ENCODE assay signal across 16 mouse cellular contexts in the genomic region with DNA sequence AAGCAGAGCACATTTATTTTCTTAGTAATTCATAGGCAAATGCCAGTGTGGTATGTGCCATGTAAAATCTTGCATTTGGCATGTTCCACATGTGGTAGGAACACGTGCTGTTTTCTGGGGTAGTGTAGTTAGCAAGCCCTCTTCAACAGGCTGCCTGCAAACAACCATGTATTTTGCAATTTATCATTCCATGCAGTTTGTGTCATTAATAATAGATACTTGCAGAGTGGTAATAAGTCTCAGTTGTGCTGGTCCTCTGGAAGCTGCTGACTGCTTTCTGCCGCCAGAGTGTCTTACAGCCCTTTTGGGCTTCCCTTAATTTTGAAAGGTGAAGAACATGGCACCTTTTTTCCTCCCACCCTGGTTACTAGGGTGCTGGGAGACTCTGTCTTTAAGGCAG. TPM values are rescaled to one million over a fixed set of nuclear protein-coding genes. Genes with fewer than 3 reads are reported as not detected.
DNase-seq lines count a peak whose midpoint lies in the region; ATAC-seq lines count a peak whose summit lies in the region.
"Had no signal": no experiment of that assay in that cellular context is flagged by ENCODE, and none has a peak within 500 bp of the region (broad histone marks: within the 10 kb centered on the region; RNA-seq: fewer than 3 reads in every experiment).

No protein-coding gene starts in this region.

- H3K9ac ChIP-seq in heart, embryonic 14.5 days (ENCODE audit: low read length): peak overlapping the region; percentile 78
- H3K9ac ChIP-seq in midbrain, embryonic 11.5 days (ENCODE audit: low read length): no peak overlapping the region
- H3K9ac ChIP-seq in midbrain, embryonic 16.5 days (ENCODE audit: low read depth, low read length): no peak overlapping the region
- no peak overlapping the region for H3K9ac ChIP-seq in hindbrain, embryonic 15.5 days
- no peak overlapping the region for H3K9ac ChIP-seq in neural tube, embryonic 14.5 days (replicated peaks; ENCODE audit: low read depth, low read length)
- H3K9ac ChIP-seq: intestine, embryonic 15.5 days; liver, embryonic 12.5 days had no signal

- H3K36me3 ChIP-seq in heart, embryonic 14.5 days (ENCODE audit: control insufficient read depth, insufficient read depth, low read length): no peaks in the 10 kb centered on the region
- H3K36me3 ChIP-seq in midbrain, embryonic 11.5 days (ENCODE audit: control insufficient read depth, insufficient read depth, low read length): no peaks in the 10 kb centered on the region
- no peaks in the 10 kb centered on the region for H3K36me3 ChIP-seq in midbrain, embryonic 16.5 days (ENCODE audit: control insufficient read depth, insufficient read depth, low read length)
- no peaks in the 10 kb centered on the region for H3K36me3 ChIP-seq in hindbrain, embryonic 15.5 days
- H3K36me3 ChIP-seq in neural tube, embryonic 14.5 days (ENCODE audit: control insufficient read depth, insufficient read depth, low read length): no peaks in the 10 kb centered on the region
- H3K36me3 ChIP-seq: intestine, embryonic 15.5 days; liver, embryonic 12.5 days had no signal

- peak overlapping the region; percentile 69 for H3K4me2 ChIP-seq in heart, embryonic 14.5 days (ENCODE audit: low read length)
- H3K4me2 ChIP-seq in midbrain, embryonic 11.5 days: no peak overlapping the region
- no peak overlapping the region for H3K4me2 ChIP-seq in midbrain, embryonic 16.5 days (ENCODE audit: low read length)
- peak overlapping the region; percentile 28 for H3K4me2 ChIP-seq in hindbrain, embryonic 15.5 days
- peak overlapping the region; percentile 6; the same call in 1 of the 2 replicates for H3K4me2 ChIP-seq in neural tube, embryonic 14.5 days (ENCODE audit: low read depth, low read length)
- H3K4me2 ChIP-seq: intestine, embryonic 15.5 days; liver, embryonic 12.5 days had no signal

- H3K4me1 ChIP-seq in heart, embryonic 14.5 days (ENCODE audit: control insufficient read depth in 2 of 2, insufficient read depth in 2 of 2, low read length in 2 of 2): peaks cover 7 to 14% of the 10 kb centered on the region in 2 experiments
- no peaks in the 10 kb centered on the region; the same call in 1 of the 2 replicates for H3K4me1 ChIP-seq in midbrain, embryonic 11.5 days (ENCODE audit: control insufficient read depth, insufficient read depth, low read length)
- peaks cover 10% of the 10 kb centered on the region; the same call in 1 of the 2 replicates for H3K4me1 ChIP-seq in midbrain, embryonic 16.5 days (ENCODE audit: control insufficient read depth, insufficient read depth, low read length)
- peaks cover 16% of the 10 kb centered on the region for H3K4me1 ChIP-seq in hindbrain, embryonic 15.5 days (replicated peaks)
- H3K4me1 ChIP-seq in neural tube, embryonic 14.5 days (ENCODE audit: control insufficient read depth, insufficient read depth, low read length): no peaks in the 10 kb centered on the region

- no peak for ATAC-seq in heart, embryonic 14.5 days (ENCODE audit: insufficient number of reproducible peaks, insufficient read depth, low FRiP score, low read depth)
- ATAC-seq in midbrain, embryonic 11.5 days (ENCODE audit: low FRiP score): no peak
- ATAC-seq in midbrain, embryonic 16.5 days: no peak
- ATAC-seq in hindbrain, embryonic 15.5 days (ENCODE audit: low FRiP score, low read depth): no peak
- ATAC-seq in neural tube, embryonic 14.5 days (ENCODE audit: low read depth): no peak
- ATAC-seq: intestine, embryonic 15.5 days; liver, embryonic 12.5 days had no signal

- H3K27ac ChIP-seq in heart, embryonic 14.5 days (replicated peaks in 1 of 2; ENCODE audit: control insufficient read depth in 1 of 2, insufficient read depth in 1 of 2, low read depth in 2 of 2, low read length in 2 of 2): peak overlapping the region in 1 of 2 experiments; percentile 4; a peak in 1 of 4 replicates
- H3K27ac ChIP-seq in midbrain, embryonic 11.5 days (ENCODE audit: low read depth, low read length): no peak overlapping the region
- no peak overlapping the region for H3K27ac ChIP-seq in midbrain, embryonic 16.5 days (ENCODE audit: low read length)
- H3K27ac ChIP-seq in hindbrain, embryonic 15.5 days (replicated peaks): no peak overlapping the region
- no peak overlapping the region for H3K27ac ChIP-seq in neural tube, embryonic 14.5 days (ENCODE audit: low read depth, low read length)
- H3K27ac ChIP-seq: intestine, embryonic 15.5 days; liver, embryonic 12.5 days had no signal

- peaks cover 65% of the 10 kb centered on the region for H3K27me3 ChIP-seq in heart, embryonic 14.5 days (ENCODE audit: control insufficient read depth, insufficient read depth, low read length)
- H3K27me3 ChIP-seq in midbrain, embryonic 11.5 days (ENCODE audit: control insufficient read depth, insufficient read depth, low read length): peaks cover 86% of the 10 kb centered on the region
- H3K27me3 ChIP-seq in midbrain, embryonic 16.5 days (ENCODE audit: control insufficient read depth, insufficient read depth, low read depth, low read length): peaks cover 68% of the 10 kb centered on the region
- H3K27me3 ChIP-seq in hindbrain, embryonic 15.5 days: peaks cover 67% of the 10 kb centered on the region
- H3K27me3 ChIP-seq in neural tube, embryonic 14.5 days (ENCODE audit: control insufficient read depth, insufficient read depth, low read length): peaks cover 65% of the 10 kb centered on the region
- H3K27me3 ChIP-seq: CH12.LX had no signal

- peak overlapping the region; percentile 10 to 16; a peak in 3 of 4 replicates for H3K4me3 ChIP-seq in heart, embryonic 14.5 days (ENCODE audit: control insufficient read depth in 1 of 2, insufficient read depth in 1 of 2, low read depth in 1 of 2, low read length in 2 of 2)
- H3K4me3 ChIP-seq in midbrain, embryonic 11.5 days (ENCODE audit: low read depth, low read length): no peak overlapping the region
- no peak overlapping the region for H3K4me3 ChIP-seq in midbrain, embryonic 16.5 days (ENCODE audit: low read depth, low read length)
- no peak overlapping the region for H3K4me3 ChIP-seq in hindbrain, embryonic 15.5 days
- H3K4me3 ChIP-seq in neural tube, embryonic 14.5 days (ENCODE audit: low read depth, low read length): no peak overlapping the region
- H3K4me3 ChIP-seq: intestine, embryonic 15.5 days; liver, embryonic 12.5 days had no signal

- no peak for DNase-seq in heart, postnatal 14 days
- peak; percentile 92 for DNase-seq in midbrain, embryonic 11.5 days (ENCODE audit: low spot score, missing footprints)
- DNase-seq in retina, embryonic 14.5 days (ENCODE audit: low spot score): no peak
- DNase-seq: adrenal gland, postnatal 14 days; cerebellum, postnatal 36 days; gastrocnemius, postnatal 14 days; lung, postnatal 36 days; thymus, adult 18-20 months had no signal

- intact Hi-C loops in heart, postnatal 14 days (cut with DNase I): no loop called here

- H3K9me3 ChIP-seq in heart, embryonic 14.5 days (ENCODE audit: control insufficient read depth, low read length): no peaks in the 10 kb centered on the region
- no peaks in the 10 kb centered on the region for H3K9me3 ChIP-seq in midbrain, embryonic 11.5 days (ENCODE audit: control insufficient read depth, low read length)
- H3K9me3 ChIP-seq in midbrain, embryonic 16.5 days (replicated peaks; ENCODE audit: control insufficient read depth, low read length, poor library complexity, severe bottlenecking): no peaks in the 10 kb centered on the region
- H3K9me3 ChIP-seq in hindbrain, embryonic 15.5 days: no peaks in the 10 kb centered on the region
- H3K9me3 ChIP-seq in neural tube, embryonic 14.5 days (ENCODE audit: control insufficient read depth, low read length): no peaks in the 10 kb centered on the region
- H3K9me3 ChIP-seq: intestine, embryonic 15.5 days; liver, embryonic 12.5 days had no signal

- 78% methylated on average over 2 of the region's 2 CpGs for WGBS in heart, embryonic 14.5 days
- 43% methylated on average over 2 of the region's 2 CpGs for WGBS in midbrain, embryonic 11.5 days
- 67% methylated on average over 2 of the region's 2 CpGs for WGBS in midbrain, embryonic 16.5 days
- WGBS in hindbrain, embryonic 15.5 days: 52% methylated on average over 2 of the region's 2 CpGs
- 46% methylated on average over 2 of the region's 2 CpGs for WGBS in neural tube, embryonic 14.5 days

RNA-seq across cellular contexts. Expression of a gene that starts 6.3 kb away (rescaled TPM):
- polyA plus RNA-seq in heart, embryonic 14.5 days (2014; fragmentation: Nextera tagmentation; extraction: Ambion mirVana): 4.3 and 5.0 TPM in 2 replicates
- 1 to 10 TPM; 4.8 to 7.0 TPM for total RNA-seq in heart, postnatal 14 days (2021)
- 6.5 and 7.0 TPM in 2 replicates for polyA plus RNA-seq in midbrain, embryonic 11.5 days (2014; fragmentation: Nextera tagmentation; extraction: Ambion mirVana)
- polyA plus RNA-seq in midbrain, embryonic 16.5 days (2015; fragmentation: Nextera tagmentation; extraction: Ambion mirVana): 0.44 and 0.81 TPM in 2 replicates
- polyA plus RNA-seq in hindbrain, embryonic 15.5 days (2015; fragmentation: Nextera tagmentation; extraction: Ambion mirVana): 1.4 and 2.0 TPM in 2 replicates
- polyA plus RNA-seq in neural tube, embryonic 14.5 days (2014; fragmentation: Nextera tagmentation; extraction: Ambion mirVana): 0.50 and 3.0 TPM in 2 replicates
- total RNA-seq: CH12.LX; monocyte, adult 5-6 weeks had no signal

Comparison
In these comparisons a context has a peak if more than half of its experiments do, and no peak if none do; other contexts are left out.
1. H3K4me2 ChIP-seq: peak in heart, embryonic 14.5 days (single experiment), hindbrain, embryonic 15.5 days (single experiment) and neural tube, embryonic 14.5 days (single experiment); none in midbrain, embryonic 11.5 days (single experiment) and midbrain, embryonic 16.5 days (single experiment).
2. H3K4me3 ChIP-seq: peak in heart, embryonic 14.5 days (2 of 2); none in midbrain, embryonic 11.5 days (single experiment), midbrain, embryonic 16.5 days (single experiment), hindbrain, embryonic 15.5 days (single experiment) and neural tube, embryonic 14.5 days (single experiment).